Mouse (Mus musculus) ES-Bruce4 (cell line): ENCODE measurements around the gene Teddm2. TPM values are rescaled to one million over a fixed set of nuclear protein-coding genes. Genes with fewer than 3 reads are reported as not detected.
A peak's percentile ranks its signal among the peaks of the same experiment; 100 is the strongest.

ENCODE experiments used
- H3K27ac ChIP-seq: 2 replicates; pipeline ENCODE4 v1.5.1; 2012; ENCODE audit warnings: low read length, inconsistent platforms; ENCODE audit not compliant: insufficient read depth
- H3K27me3 ChIP-seq: 2 replicates; pipeline ENCODE4 v1.6.1; 2012; ENCODE audit warnings: mild to moderate bottlenecking, low read length, inconsistent platforms; ENCODE audit not compliant: control insufficient read depth, poor library complexity, insufficient read depth, severe bottlenecking
- H3K36me3 ChIP-seq: 2 replicates; pipeline ENCODE4 v1.6.1; 2012; ENCODE audit warnings: inconsistent platforms, mild to moderate bottlenecking, low read length, moderate library complexity; ENCODE audit not compliant: control insufficient read depth, poor library complexity, insufficient read depth, severe bottlenecking
- H3K4me1 ChIP-seq: one replicate; pipeline ENCODE4 v1.8.1; 2011; ENCODE audit warnings: low read length; ENCODE audit not compliant: control insufficient read depth, insufficient read depth
- H3K4me3 ChIP-seq: 2 replicates; pipeline ENCODE4 v1.5.1; 2011; ENCODE audit warnings: low read depth, mild to moderate bottlenecking, low read length
- H3K9ac ChIP-seq: 2 replicates; pipeline ENCODE4 v1.6.1; 2012; ENCODE audit warnings: low read depth, mild to moderate bottlenecking, inconsistent platforms; ENCODE audit not compliant: poor library complexity, severe bottlenecking
- H3K9me3 ChIP-seq: replicated peaks from 2 replicates; pipeline ENCODE4 v1.6.1; 2012; ENCODE audit warnings: mild to moderate bottlenecking, low read length, inconsistent platforms; ENCODE audit not compliant: control insufficient read depth, poor library complexity, insufficient read depth, severe bottlenecking
- CTCF ChIP-seq: IDR thresholded peaks from one replicate; pipeline ENCODE4 v1.8.1; 2011; ENCODE audit warnings: low read depth, low read length
- EP300 ChIP-seq: IDR thresholded peaks from 2 replicates; pipeline ENCODE4 v1.6.1; 2011; ENCODE audit warnings: low read depth, low read length; ENCODE audit not compliant: insufficient read depth
- POLR2A ChIP-seq: IDR thresholded peaks from one replicate; pipeline ENCODE4 v1.8.1; 2011; ENCODE audit warnings: low read length; ENCODE audit not compliant: insufficient read depth
- polyA plus RNA-seq: library from polyadenylated mRNA; stranded (reverse); fragments of >200 nt; gene quantifications from 2 replicates; pipeline ENCODE4 v1.2.4, GENCODE M21; 2011; ENCODE audit warnings: low read depth; ENCODE audit not compliant: missing spikeins, insufficient read depth, insufficient read length

Teddm2 gene
- polyA plus RNA-seq, 1 experiment = not detected

DNA sequence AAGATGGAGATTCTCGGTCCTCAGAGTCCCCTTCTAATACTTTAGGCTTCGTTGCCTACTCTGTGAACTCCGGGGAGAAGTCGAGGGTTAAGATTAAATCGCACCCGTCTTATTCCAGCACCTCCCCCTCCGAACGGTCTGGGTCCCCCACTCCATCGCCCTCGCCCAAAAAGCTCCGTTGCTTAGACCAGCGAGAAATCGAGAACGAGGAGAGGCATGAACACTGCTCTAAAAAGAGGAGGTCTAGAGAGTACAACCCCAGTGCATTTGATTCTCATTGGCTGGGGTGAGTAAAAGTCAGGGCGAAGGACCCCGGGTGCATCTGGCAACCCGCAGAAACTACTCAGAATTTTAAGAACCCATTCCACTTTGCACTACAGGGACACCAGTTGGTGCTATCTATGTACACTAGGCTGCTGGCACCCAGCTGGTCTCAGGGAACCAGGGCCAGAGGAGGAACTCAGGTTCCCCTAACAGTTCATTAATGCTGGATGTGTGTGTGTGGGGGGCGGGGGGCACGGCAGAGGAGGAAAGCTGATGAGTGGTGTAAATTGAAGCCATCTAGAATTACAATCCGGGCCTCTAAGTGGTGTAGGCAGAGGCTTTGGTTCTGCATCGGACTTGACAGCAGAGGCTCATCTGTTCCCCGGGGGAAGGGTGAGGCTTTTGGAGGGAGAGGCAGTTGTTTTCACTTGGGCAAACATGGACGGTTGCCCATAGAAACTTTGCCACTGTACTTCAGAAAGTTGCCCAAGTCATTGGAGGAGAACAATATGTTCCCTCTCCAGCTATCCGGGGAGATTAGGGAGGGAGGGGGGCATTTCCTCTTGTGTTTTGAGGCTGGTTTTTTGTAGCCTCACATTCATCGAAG is 1.1 kb upstream of the Teddm2 start:
- no peaks in the 10 kb centered on the region for H3K27me3 ChIP-seq
- peak overlapping the region; percentile 82 for H3K4me3 ChIP-seq
- peaks cover 27% of the 10 kb centered on the region for H3K36me3 ChIP-seq
- peak overlapping the region; percentile 43 for H3K9ac ChIP-seq
- TF ChIP-seq POLR2A (no peak), EP300 (no peak), CTCF (no peak)
- no peaks in the 10 kb centered on the region for H3K9me3 ChIP-seq
- H3K27ac ChIP-seq = no peak overlapping the region
- peaks cover 2% of the 10 kb centered on the region for H3K4me1 ChIP-seq

DNA sequence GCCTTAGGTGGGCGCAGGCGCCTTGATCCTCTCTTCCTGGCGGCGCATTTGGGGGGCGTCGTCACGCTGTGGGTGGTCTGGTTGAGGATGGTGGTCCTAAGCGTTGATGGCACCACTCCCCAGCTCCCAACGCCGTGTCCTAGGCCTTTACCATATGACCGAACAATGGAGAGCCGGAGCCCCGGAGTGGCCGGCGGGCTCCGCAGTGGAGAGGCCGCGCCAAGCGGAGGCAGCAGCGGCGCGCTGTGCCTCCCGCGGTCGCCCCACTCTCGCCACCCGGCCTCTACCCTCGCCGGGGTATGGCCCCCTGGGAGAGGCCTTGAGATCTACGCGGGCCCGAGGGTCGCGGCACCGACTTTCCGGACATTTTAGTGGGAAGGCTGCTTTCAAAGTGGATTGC is 353 bp upstream of the Teddm2 start:
- peaks cover 2% of the 10 kb centered on the region for H3K4me1 ChIP-seq
- H3K4me3 ChIP-seq = peak overlapping the region; percentile 82
- peak overlapping the region; percentile 43 for H3K9ac ChIP-seq
- peaks cover 22% of the 10 kb centered on the region for H3K36me3 ChIP-seq
- H3K9me3 ChIP-seq = no peaks in the 10 kb centered on the region
- H3K27ac ChIP-seq = peak overlapping the region; percentile 60
- TF ChIP-seq EP300 (no peak), POLR2A (no peak), CTCF (no peak)
- H3K27me3 ChIP-seq = no peaks in the 10 kb centered on the region

DNA sequence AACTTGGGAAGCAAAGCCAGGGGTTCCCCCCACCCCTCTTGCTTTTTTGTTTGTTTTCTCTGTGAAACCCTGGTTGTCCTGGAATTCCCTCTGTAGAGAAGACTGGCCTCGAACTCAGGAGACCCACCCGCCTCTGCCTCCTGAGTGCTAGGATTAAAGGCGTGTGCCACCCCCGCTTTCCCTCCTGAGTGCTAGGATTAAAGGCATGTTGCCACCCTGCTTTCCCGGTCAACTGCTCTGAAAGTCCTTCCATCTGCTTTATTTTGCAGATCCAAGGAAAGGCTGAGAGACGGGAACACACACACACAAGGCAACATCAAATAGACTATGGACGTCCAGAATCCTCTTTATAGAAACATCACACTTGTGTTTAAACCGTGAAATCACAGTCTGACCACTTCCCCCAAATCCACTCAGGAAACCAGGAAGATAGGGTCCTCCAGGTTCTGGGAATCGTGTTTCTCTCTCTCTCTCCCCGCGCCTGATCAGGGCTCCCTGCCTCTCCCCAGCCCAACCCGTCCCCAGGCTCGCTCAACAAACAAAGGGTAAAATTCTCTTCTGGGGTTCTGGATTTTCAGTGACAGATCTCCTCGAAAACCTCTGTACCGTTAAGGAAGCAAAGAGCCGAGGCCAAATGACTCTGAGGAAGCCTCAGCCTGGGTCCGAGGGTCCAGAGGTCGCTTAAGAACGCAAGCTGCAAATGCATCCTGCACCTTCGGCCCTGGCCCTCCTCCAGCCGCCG is 868 bp downstream of the Teddm2 start:
- Histone ChIP-seq H3K27me3 (no peaks in the 10 kb centered on the region), H3K4me3 (peak overlapping the region; percentile 45), H3K4me1 (peaks cover 2% of the 10 kb centered on the region), H3K27ac (no peak overlapping the region), H3K9ac (peak overlapping the region; percentile 19; the same call in 1 of the 2 replicates), H3K9me3 (no peaks in the 10 kb centered on the region), H3K36me3 (peaks cover 10% of the 10 kb centered on the region)
- TF ChIP-seq EP300 = no peak; the same call in 1 of the 2 replicates
- no peak for TF ChIP-seq CTCF

DNA sequence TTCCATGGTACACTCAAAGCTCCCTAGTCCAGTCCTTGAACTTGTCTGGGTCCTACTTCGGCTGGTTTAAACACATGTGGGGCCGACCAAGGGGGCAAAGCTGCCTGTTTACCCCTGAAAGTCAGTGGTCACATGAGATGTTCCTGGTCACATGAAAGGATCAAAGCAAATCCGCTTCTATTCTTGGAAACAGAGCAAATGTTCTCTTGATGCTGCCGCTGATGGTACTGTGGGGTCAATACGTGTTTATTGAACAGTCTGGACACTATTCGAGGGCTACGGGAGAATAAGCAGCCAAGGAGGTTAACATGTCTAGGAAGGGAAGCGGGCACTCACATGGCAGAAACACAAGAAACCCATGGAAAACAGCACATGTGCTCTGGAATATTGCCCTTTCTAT is 2.8 kb downstream of the Teddm2 start:
- H3K9me3 ChIP-seq = no peaks in the 10 kb centered on the region
- H3K4me1 ChIP-seq = no peaks in the 10 kb centered on the region
- H3K9ac ChIP-seq = no peak overlapping the region
- H3K27ac ChIP-seq = no peak overlapping the region
- no peaks in the 10 kb centered on the region for H3K27me3 ChIP-seq
- no peak overlapping the region for H3K4me3 ChIP-seq
- no peak for TF ChIP-seq CTCF
- H3K36me3 ChIP-seq = no peaks in the 10 kb centered on the region

DNA sequence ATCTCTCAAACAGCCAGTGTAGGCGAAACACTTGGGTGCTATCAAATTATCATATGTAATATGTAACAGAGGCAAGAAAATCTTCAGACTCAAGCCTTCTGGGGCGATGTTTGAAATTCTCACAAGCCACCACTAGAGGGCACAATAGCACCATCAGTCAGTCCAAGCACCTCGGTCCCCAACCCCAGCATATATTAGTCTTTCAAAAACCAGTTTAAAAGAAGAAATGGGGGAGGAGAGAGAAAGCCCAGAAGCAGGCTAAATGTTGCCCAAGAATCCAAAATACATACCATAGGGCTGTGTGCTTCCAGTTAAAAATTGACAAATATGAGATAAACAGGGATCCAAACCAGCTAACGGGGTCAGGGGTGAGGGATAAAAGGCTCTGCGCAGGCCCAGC is 5.0 kb downstream of the Teddm2 start:
- H3K9ac ChIP-seq = no peak overlapping the region
- H3K4me1 ChIP-seq = no peaks in the 10 kb centered on the region
- TF ChIP-seq POLR2A (no peak), CTCF (peak; percentile 68)
- H3K27ac ChIP-seq = no peak overlapping the region
- no peaks in the 10 kb centered on the region for H3K36me3 ChIP-seq
- no peak overlapping the region for H3K4me3 ChIP-seq
- H3K9me3 ChIP-seq = no peaks in the 10 kb centered on the region
- no peaks in the 10 kb centered on the region for H3K27me3 ChIP-seq

DNA sequence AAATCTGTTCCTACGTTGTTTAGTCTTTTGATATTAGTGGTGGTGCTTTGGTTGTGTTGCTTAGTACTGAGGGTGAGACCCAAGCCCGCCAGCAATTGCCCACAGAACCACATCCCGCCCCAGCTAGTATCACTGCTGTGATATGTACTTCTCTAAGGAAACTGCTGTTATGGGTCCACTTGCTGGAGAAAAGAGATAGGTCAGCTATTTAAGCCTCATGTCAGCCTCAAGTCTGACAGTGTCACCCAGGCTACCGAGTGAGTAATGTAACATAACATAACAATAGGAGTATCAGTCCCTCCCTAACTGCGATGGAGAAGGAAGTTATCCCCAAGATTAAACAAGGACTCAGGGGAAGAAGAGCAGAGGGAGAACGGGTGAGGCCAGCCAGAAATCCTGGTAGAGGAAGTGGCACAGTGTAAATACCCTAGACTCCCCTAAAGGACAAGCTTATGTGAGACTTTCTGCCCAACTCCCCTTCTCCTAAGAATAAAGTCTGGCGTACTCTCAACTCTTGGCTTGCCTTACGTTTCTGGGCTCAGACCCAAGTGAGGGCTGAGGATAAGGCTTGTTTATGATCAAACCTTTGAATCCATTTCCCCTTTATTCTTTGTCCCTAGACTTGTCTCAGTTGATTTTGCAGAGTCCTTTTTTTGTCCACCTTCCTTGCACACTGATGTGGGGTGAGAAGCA is 5.7 kb downstream of the Teddm2 start:
- Histone ChIP-seq H3K4me1 (no peaks in the 10 kb centered on the region), H3K27ac (no peak overlapping the region), H3K36me3 (no peaks in the 10 kb centered on the region), H3K9me3 (no peaks in the 10 kb centered on the region), H3K27me3 (no peaks in the 10 kb centered on the region), H3K4me3 (no peak overlapping the region), H3K9ac (no peak overlapping the region)
- TF ChIP-seq POLR2A = no peak
- TF ChIP-seq CTCF = no peak
- TF ChIP-seq EP300 = no peak
